Mouse (Mus musculus): ENCODE data around the gene Cldn17. TPM values are rescaled to one million over a fixed set of nuclear protein-coding genes. Genes with fewer than 3 reads are reported as not detected.

The Cldn17 gene
- polyA plus RNA-seq, 1 experiment from 2014 or later, result not detected

Other genes with a start within 250 kb of the Cldn17 start
- 0.33 and 0.35 TPM in 2 replicates for gene Grik1, start 216.7 kb downstream of the Cldn17 start, polyA plus RNA-seq (2014; fragmentation: Nextera tagmentation; extraction: Ambion mirVana)
- 0.25 and 0.30 TPM in 2 replicates for gene Cldn8, start 56.2 kb upstream of the Cldn17 start, polyA plus RNA-seq (2014; fragmentation: Nextera tagmentation; extraction: Ambion mirVana)
- not detected in 2 replicates for gene Krtap24-1, start 105.3 kb upstream of the Cldn17 start, polyA plus RNA-seq (2014; fragmentation: Nextera tagmentation; extraction: Ambion mirVana)
- not detected in 2 replicates for gene 2310079G19Rik, start 120.7 kb upstream of the Cldn17 start, polyA plus RNA-seq (2014; fragmentation: Nextera tagmentation; extraction: Ambion mirVana)
- gene Krtap26-1, start 140.8 kb upstream of the Cldn17 start, polyA plus RNA-seq (2014; fragmentation: Nextera tagmentation; extraction: Ambion mirVana), result not detected in 2 replicates
- not detected in 2 replicates for gene Krtap27-1, start 164.7 kb upstream of the Cldn17 start, polyA plus RNA-seq (2014; fragmentation: Nextera tagmentation; extraction: Ambion mirVana)
- not detected in 2 replicates for gene 2310061N02Rik, start 201.0 kb upstream of the Cldn17 start, polyA plus RNA-seq (2014; fragmentation: Nextera tagmentation; extraction: Ambion mirVana)
- not detected in 2 replicates for gene Krtap13-1, start 221.9 kb upstream of the Cldn17 start, polyA plus RNA-seq (2014; fragmentation: Nextera tagmentation; extraction: Ambion mirVana)
- not detected in 2 replicates for gene Krtap13, start 244.7 kb upstream of the Cldn17 start, polyA plus RNA-seq (2014; fragmentation: Nextera tagmentation; extraction: Ambion mirVana)